Mouse (Mus musculus): ENCODE measurements around the gene Gm9736. TPM values are rescaled to one million over a fixed set of nuclear protein-coding genes. Genes with fewer than 3 reads are reported as not detected.
"Not testable (repeated sequence)": the region's sequence is repeated elsewhere in the genome, so short reads cannot be mapped to it uniquely, and the experiment has no call there.

Gene Gm9736
- polyA plus RNA-seq (2015; fragmentation: Nextera tagmentation; extraction: Ambion mirVana), result not detected in 2 replicates

GRCm38 (mm10) chr10:77751254-77751653 lies at the start of gene Gm9736:
Gene Gm9736, minus strand, starts transcription at chr10:77751354.
- not testable (repeated sequence) for H3K27me3 ChIP-seq (ENCODE audit: insufficient read depth, low read length); H3K27ac ChIP-seq (ENCODE audit: low read length); ATAC-seq (ENCODE audit: low FRiP score, low TSS enrichment); H3K9me3 ChIP-seq (ENCODE audit: low read length); H3K4me2 ChIP-seq (replicated peaks; ENCODE audit: low read depth, low read length); H3K36me3 ChIP-seq (ENCODE audit: insufficient read depth, low read length); H3K4me3 ChIP-seq (ENCODE audit: low read length); H3K9ac ChIP-seq (replicated peaks; ENCODE audit: low read length); H3K4me1 ChIP-seq (ENCODE audit: insufficient read depth, low read length)
- 64% methylated on average over 1 of the region's 1 CpGs for WGBS

GRCm38 (mm10) chr10:77798921-77799508 lies 47.9 kb upstream of the Gm9736 start, which contains the start of gene Gm19668:
Gene Gm19668, minus strand, starts transcription at chr10:77799133.
- Histone ChIP-seq H3K4me3 (ENCODE audit: low read length) (no peak within 1 kb of the TSS), H3K36me3 (ENCODE audit: insufficient read depth, low read length) (no peaks in the 10 kb centered on the region), H3K4me2 (replicated peaks; ENCODE audit: low read depth, low read length) (no peak within 1 kb of the TSS), H3K27me3 (ENCODE audit: insufficient read depth, low read length) (no peaks in the 10 kb centered on the region), H3K9ac (replicated peaks; ENCODE audit: low read length) (no peak within 1 kb of the TSS), H3K4me1 (ENCODE audit: insufficient read depth, low read length) (no peaks in the 10 kb centered on the region), H3K9me3 (ENCODE audit: low read length) (no peaks in the 10 kb centered on the region), H3K27ac (ENCODE audit: low read length) (no peak within 1 kb of the TSS)
- ATAC-seq (ENCODE audit: low FRiP score, low TSS enrichment), result no peak
- 47% methylated on average over 8 of the region's 8 CpGs for WGBS

GRCm38 (mm10) chr10:77798164-77798920 lies 47.2 kb upstream of the Gm9736 start:
- H3K9me3 ChIP-seq (ENCODE audit: low read length); H3K9ac ChIP-seq (replicated peaks; ENCODE audit: low read length); H3K4me1 ChIP-seq (ENCODE audit: insufficient read depth, low read length); H3K27ac ChIP-seq (ENCODE audit: low read length); H3K4me2 ChIP-seq (replicated peaks; ENCODE audit: low read depth, low read length); H3K36me3 ChIP-seq (ENCODE audit: insufficient read depth, low read length); H3K27me3 ChIP-seq (ENCODE audit: insufficient read depth, low read length); ATAC-seq (ENCODE audit: low FRiP score, low TSS enrichment); H3K4me3 ChIP-seq (ENCODE audit: low read length): not testable (repeated sequence)
- 51% methylated on average over 3 of the region's 3 CpGs for WGBS

GRCm38 (mm10) chr10:77797677-77798076 lies 46.5 kb upstream of the Gm9736 start:
- H3K4me3 ChIP-seq (ENCODE audit: low read length), result no peak overlapping the region
- H3K27ac ChIP-seq (ENCODE audit: low read length), result no peak overlapping the region
- H3K9me3 ChIP-seq (ENCODE audit: low read length), result no peaks in the 10 kb centered on the region
- no peaks in the 10 kb centered on the region for H3K36me3 ChIP-seq (ENCODE audit: insufficient read depth, low read length)
- no peak for ATAC-seq (ENCODE audit: low FRiP score, low TSS enrichment)
- no peaks in the 10 kb centered on the region for H3K27me3 ChIP-seq (ENCODE audit: insufficient read depth, low read length)
- no peak overlapping the region for H3K4me2 ChIP-seq (replicated peaks; ENCODE audit: low read depth, low read length)
- no peak overlapping the region for H3K9ac ChIP-seq (replicated peaks; ENCODE audit: low read length)
- H3K4me1 ChIP-seq (ENCODE audit: insufficient read depth, low read length), result no peaks in the 10 kb centered on the region
- WGBS, result 21% methylated on average over 3 of the region's 3 CpGs

- Histone ChIP-seq H3K4me1 (ENCODE audit: insufficient read depth, low read length) (no peaks in the 10 kb centered on the region), H3K4me2 (replicated peaks; ENCODE audit: low read depth, low read length) (no peak within 1 kb of the TSS), H3K27ac (ENCODE audit: low read length) (no peak within 1 kb of the TSS), H3K36me3 (ENCODE audit: insufficient read depth, low read length) (no peaks in the 10 kb centered on the region), H3K9me3 (ENCODE audit: low read length) (no peaks in the 10 kb centered on the region), H3K27me3 (ENCODE audit: insufficient read depth, low read length) (no peaks in the 10 kb centered on the region), H3K4me3 (ENCODE audit: low read length) (no peak within 1 kb of the TSS), H3K9ac (replicated peaks; ENCODE audit: low read length) (no peak within 1 kb of the TSS)
- no peak for ATAC-seq (ENCODE audit: low FRiP score, low TSS enrichment)
- 59% methylated on average over 1 of the region's 2 CpGs for WGBS
Observed at GRCm38 (mm10) chr10:77794976-77795375, 43.8 kb upstream of the Gm9736 start, which contains the start of gene Gm9639. Gene Gm9639, minus strand, starts transcription at chr10:77795076.

GRCm38 (mm10) chr10:77788621-77789020 lies 37.5 kb upstream of the Gm9736 start:
- no peak overlapping the region for H3K4me3 ChIP-seq (ENCODE audit: low read length)
- no peak overlapping the region for H3K27ac ChIP-seq (ENCODE audit: low read length)
- no peaks in the 10 kb centered on the region for H3K36me3 ChIP-seq (ENCODE audit: insufficient read depth, low read length)
- H3K9ac ChIP-seq (replicated peaks; ENCODE audit: low read length), result no peak overlapping the region
- no peaks in the 10 kb centered on the region for H3K9me3 ChIP-seq (ENCODE audit: low read length)
- 45% methylated on average over 2 of the region's 2 CpGs for WGBS
- no peak overlapping the region for H3K4me2 ChIP-seq (replicated peaks; ENCODE audit: low read depth, low read length)
- H3K27me3 ChIP-seq (ENCODE audit: insufficient read depth, low read length), result no peaks in the 10 kb centered on the region
- H3K4me1 ChIP-seq (ENCODE audit: insufficient read depth, low read length), result no peaks in the 10 kb centered on the region
- no peak for ATAC-seq (ENCODE audit: low FRiP score, low TSS enrichment)

GRCm38 (mm10) chr10:77787876-77788275 lies 36.7 kb upstream of the Gm9736 start, which contains the start of gene Gm7137:
Gene Gm7137, minus strand, starts transcription at chr10:77788200.
- not testable (repeated sequence) for H3K9ac ChIP-seq (replicated peaks; ENCODE audit: low read length); H3K4me3 ChIP-seq (ENCODE audit: low read length); H3K27me3 ChIP-seq (ENCODE audit: insufficient read depth, low read length); H3K9me3 ChIP-seq (ENCODE audit: low read length); ATAC-seq (ENCODE audit: low FRiP score, low TSS enrichment); H3K4me1 ChIP-seq (ENCODE audit: insufficient read depth, low read length); H3K4me2 ChIP-seq (replicated peaks; ENCODE audit: low read depth, low read length); H3K27ac ChIP-seq (ENCODE audit: low read length); H3K36me3 ChIP-seq (ENCODE audit: insufficient read depth, low read length)
- no CpG with 5 or more reads among the region's 1 CpGs for WGBS

- WGBS, result 80% methylated on average over 1 of the region's 3 CpGs
- not testable (repeated sequence) for H3K4me2 ChIP-seq (replicated peaks; ENCODE audit: low read depth, low read length); H3K4me3 ChIP-seq (ENCODE audit: low read length); H3K9me3 ChIP-seq (ENCODE audit: low read length); H3K4me1 ChIP-seq (ENCODE audit: insufficient read depth, low read length); ATAC-seq (ENCODE audit: low FRiP score, low TSS enrichment); H3K27me3 ChIP-seq (ENCODE audit: insufficient read depth, low read length); H3K27ac ChIP-seq (ENCODE audit: low read length); H3K9ac ChIP-seq (replicated peaks; ENCODE audit: low read length); H3K36me3 ChIP-seq (ENCODE audit: insufficient read depth, low read length)
Observed at GRCm38 (mm10) chr10:77783396-77783795, 32.2 kb upstream of the Gm9736 start.

- not testable (repeated sequence) for ATAC-seq (ENCODE audit: low FRiP score, low TSS enrichment); H3K4me1 ChIP-seq (ENCODE audit: insufficient read depth, low read length); H3K27me3 ChIP-seq (ENCODE audit: insufficient read depth, low read length); H3K9me3 ChIP-seq (ENCODE audit: low read length); H3K27ac ChIP-seq (ENCODE audit: low read length); H3K4me3 ChIP-seq (ENCODE audit: low read length); H3K9ac ChIP-seq (replicated peaks; ENCODE audit: low read length); H3K4me2 ChIP-seq (replicated peaks; ENCODE audit: low read depth, low read length); H3K36me3 ChIP-seq (ENCODE audit: insufficient read depth, low read length)
- 75% methylated on average over 1 of the region's 1 CpGs for WGBS
Observed at GRCm38 (mm10) chr10:77782442-77782841, 31.3 kb upstream of the Gm9736 start, which contains the start of gene Gm3250. Gene Gm3250, minus strand, starts transcription at chr10:77782542.

- H3K4me2 ChIP-seq (replicated peaks; ENCODE audit: low read depth, low read length); H3K4me3 ChIP-seq (ENCODE audit: low read length); H3K36me3 ChIP-seq (ENCODE audit: insufficient read depth, low read length); H3K4me1 ChIP-seq (ENCODE audit: insufficient read depth, low read length); H3K9me3 ChIP-seq (ENCODE audit: low read length); H3K27me3 ChIP-seq (ENCODE audit: insufficient read depth, low read length); H3K27ac ChIP-seq (ENCODE audit: low read length); ATAC-seq (ENCODE audit: low FRiP score, low TSS enrichment); H3K9ac ChIP-seq (replicated peaks; ENCODE audit: low read length): not testable (repeated sequence)
- WGBS, result 100% methylated on average over 1 of the region's 1 CpGs
Observed at GRCm38 (mm10) chr10:77776844-77777243, 25.7 kb upstream of the Gm9736 start, which contains the start of gene Gm7138. Gene Gm7138, minus strand, starts transcription at chr10:77776944.
